Mouse (Mus musculus): ENCODE data around the gene Sfi1. TPM values are rescaled to one million over a fixed set of nuclear protein-coding genes. Genes with fewer than 3 reads are reported as not detected.

Gene Sfi1
- polyA plus RNA-seq (2016; fragmentation: Nextera tagmentation; extraction: Ambion mirVana), result 11.0 and 14.3 TPM in 2 replicates

- H3K27ac ChIP-seq, result no peak within 1 kb of the TSS
- no peak for DNase-seq (ENCODE audit: low spot score)
- no peaks in the 10 kb centered on the region for H3K36me3 ChIP-seq
- H3K9me3 ChIP-seq (replicated peaks), result no peaks in the 10 kb centered on the region
- no peaks in the 10 kb centered on the region for H3K27me3 ChIP-seq (ENCODE audit: low read depth, poor library complexity, severe bottlenecking)
- H3K4me3 ChIP-seq, result no peak within 1 kb of the TSS
- H3K4me1 ChIP-seq, result no peaks in the 10 kb centered on the region
- 87% methylated on average over 25 of the region's 25 CpGs for WGBS
Measured at GRCm38 (mm10) chr11:3193363-3193762, at the start of gene Sfi1. TSS of gene Sfi1 (minus strand) at chr11:3193463.

- Histone ChIP-seq H3K4me3 (no peak overlapping the region), H3K4me1 (no peaks in the 10 kb centered on the region), H3K27ac (no peak overlapping the region), H3K9me3 (replicated peaks) (no peaks in the 10 kb centered on the region), H3K36me3 (peaks cover 99% of the 10 kb centered on the region), H3K27me3 (ENCODE audit: low read depth, poor library complexity, severe bottlenecking) (no peaks in the 10 kb centered on the region)
- 93% methylated on average over 7 of the region's 7 CpGs for WGBS
- DNase-seq (ENCODE audit: low spot score), result no peak
Measured at GRCm38 (mm10) chr11:3242395-3242794, 49.1 kb upstream of the Sfi1 start.

GRCm38 (mm10) chr11:3235277-3235676 is 42.0 kb upstream of the Sfi1 start:
- Histone ChIP-seq H3K36me3 (peaks cover 97% of the 10 kb centered on the region), H3K27ac (no peak overlapping the region), H3K4me3 (no peak overlapping the region), H3K27me3 (ENCODE audit: low read depth, poor library complexity, severe bottlenecking) (no peaks in the 10 kb centered on the region), H3K9me3 (replicated peaks) (no peaks in the 10 kb centered on the region), H3K4me1 (no peaks in the 10 kb centered on the region)
- DNase-seq (ENCODE audit: low spot score), result no peak
- WGBS, result 91% methylated on average over 5 of the region's 5 CpGs

GRCm38 (mm10) chr11:3233704-3234103 is 40.4 kb upstream of the Sfi1 start:
- no peak overlapping the region for H3K27ac ChIP-seq
- WGBS, result 92% methylated on average over 4 of the region's 4 CpGs
- no peaks in the 10 kb centered on the region for H3K4me1 ChIP-seq
- H3K4me3 ChIP-seq, result no peak overlapping the region
- H3K27me3 ChIP-seq (ENCODE audit: low read depth, poor library complexity, severe bottlenecking), result no peaks in the 10 kb centered on the region
- no peaks in the 10 kb centered on the region for H3K9me3 ChIP-seq (replicated peaks)
- DNase-seq (ENCODE audit: low spot score), result no peak
- H3K36me3 ChIP-seq, result peaks cover 98% of the 10 kb centered on the region

GRCm38 (mm10) chr11:3232248-3232647 is 39.0 kb upstream of the Sfi1 start:
- Histone ChIP-seq H3K27ac (no peak overlapping the region), H3K4me1 (no peaks in the 10 kb centered on the region), H3K27me3 (ENCODE audit: low read depth, poor library complexity, severe bottlenecking) (no peaks in the 10 kb centered on the region), H3K4me3 (no peak overlapping the region), H3K9me3 (replicated peaks) (no peaks in the 10 kb centered on the region), H3K36me3 (peaks cover 96% of the 10 kb centered on the region)
- DNase-seq (ENCODE audit: low spot score), result no peak
- 94% methylated on average over 3 of the region's 3 CpGs for WGBS

- H3K27ac ChIP-seq, result no peak overlapping the region
- no peaks in the 10 kb centered on the region for H3K27me3 ChIP-seq (ENCODE audit: low read depth, poor library complexity, severe bottlenecking)
- H3K4me1 ChIP-seq, result no peaks in the 10 kb centered on the region
- 98% methylated on average over 3 of the region's 3 CpGs for WGBS
- H3K9me3 ChIP-seq (replicated peaks), result no peaks in the 10 kb centered on the region
- no peak for DNase-seq (ENCODE audit: low spot score)
- no peak overlapping the region for H3K4me3 ChIP-seq
- H3K36me3 ChIP-seq, result peaks cover 97% of the 10 kb centered on the region
Measured at GRCm38 (mm10) chr11:3227113-3227512, 33.9 kb upstream of the Sfi1 start.

GRCm38 (mm10) chr11:3223105-3223504 is 29.8 kb upstream of the Sfi1 start:
- Histone ChIP-seq H3K36me3 (peaks cover 95% of the 10 kb centered on the region), H3K27me3 (ENCODE audit: low read depth, poor library complexity, severe bottlenecking) (no peaks in the 10 kb centered on the region), H3K4me3 (no peak overlapping the region), H3K9me3 (replicated peaks) (no peaks in the 10 kb centered on the region), H3K4me1 (no peaks in the 10 kb centered on the region), H3K27ac (no peak overlapping the region)
- WGBS, result 85% methylated on average over 5 of the region's 5 CpGs
- no peak for DNase-seq (ENCODE audit: low spot score)

- no peaks in the 10 kb centered on the region for H3K4me1 ChIP-seq
- 95% methylated on average over 1 of the region's 1 CpGs for WGBS
- peaks cover 96% of the 10 kb centered on the region for H3K36me3 ChIP-seq
- H3K27me3 ChIP-seq (ENCODE audit: low read depth, poor library complexity, severe bottlenecking), result no peaks in the 10 kb centered on the region
- H3K27ac ChIP-seq, result no peak overlapping the region
- no peaks in the 10 kb centered on the region for H3K9me3 ChIP-seq (replicated peaks)
- DNase-seq (ENCODE audit: low spot score), result no peak
- H3K4me3 ChIP-seq, result no peak overlapping the region
Measured at GRCm38 (mm10) chr11:3212526-3212925, 19.3 kb upstream of the Sfi1 start.

- WGBS, result 97% methylated on average over 3 of the region's 3 CpGs
- DNase-seq (ENCODE audit: low spot score), result no peak
- peaks cover 75% of the 10 kb centered on the region for H3K36me3 ChIP-seq
- H3K4me1 ChIP-seq, result no peaks in the 10 kb centered on the region
- no peaks in the 10 kb centered on the region for H3K27me3 ChIP-seq (ENCODE audit: low read depth, poor library complexity, severe bottlenecking)
- H3K27ac ChIP-seq, result no peak overlapping the region
- H3K9me3 ChIP-seq (replicated peaks), result no peaks in the 10 kb centered on the region
- H3K4me3 ChIP-seq, result no peak overlapping the region
Measured at GRCm38 (mm10) chr11:3206783-3207182, 13.5 kb upstream of the Sfi1 start.

GRCm38 (mm10) chr11:3205207-3205606 is 11.9 kb upstream of the Sfi1 start:
- Histone ChIP-seq H3K36me3 (peaks cover 59% of the 10 kb centered on the region), H3K27ac (no peak overlapping the region), H3K9me3 (replicated peaks) (no peaks in the 10 kb centered on the region), H3K4me3 (no peak overlapping the region), H3K27me3 (ENCODE audit: low read depth, poor library complexity, severe bottlenecking) (no peaks in the 10 kb centered on the region), H3K4me1 (no peaks in the 10 kb centered on the region)
- 93% methylated on average over 3 of the region's 3 CpGs for WGBS
- no peak for DNase-seq (ENCODE audit: low spot score)

GRCm38 (mm10) chr11:3203771-3204170 is 10.5 kb upstream of the Sfi1 start:
- H3K9me3 ChIP-seq (replicated peaks), result no peaks in the 10 kb centered on the region
- H3K36me3 ChIP-seq, result peaks cover 45% of the 10 kb centered on the region
- no peaks in the 10 kb centered on the region for H3K4me1 ChIP-seq
- no peak overlapping the region for H3K27ac ChIP-seq
- peak overlapping the region; percentile 50 for H3K4me3 ChIP-seq
- WGBS, result 91% methylated on average over 2 of the region's 2 CpGs
- DNase-seq (ENCODE audit: low spot score), result no peak
- no peaks in the 10 kb centered on the region for H3K27me3 ChIP-seq (ENCODE audit: low read depth, poor library complexity, severe bottlenecking)

GRCm38 (mm10) chr11:3202781-3203441 is 9.6 kb upstream of the Sfi1 start:
- WGBS, result 1% methylated on average over 51 of the region's 57 CpGs
- peak; percentile 78 for DNase-seq (ENCODE audit: low spot score)
- no peaks in the 10 kb centered on the region for H3K4me1 ChIP-seq
- no peaks in the 10 kb centered on the region for H3K27me3 ChIP-seq (ENCODE audit: low read depth, poor library complexity, severe bottlenecking)
- no peaks in the 10 kb centered on the region for H3K9me3 ChIP-seq (replicated peaks)
- peak overlapping the region; percentile 50 for H3K4me3 ChIP-seq
- H3K27ac ChIP-seq, result peak overlapping the region; percentile 85
- H3K36me3 ChIP-seq, result peaks cover 37% of the 10 kb centered on the region

GRCm38 (mm10) chr11:3202231-3202701 is 9.0 kb upstream of the Sfi1 start, which contains the start of gene Eif4enif1:
TSS of gene Eif4enif1 (plus strand) at chr11:3202392.
- Histone ChIP-seq H3K4me1 (no peaks in the 10 kb centered on the region), H3K4me3 (peak within 1 kb of the TSS; percentile 50), H3K9me3 (replicated peaks) (no peaks in the 10 kb centered on the region), H3K36me3 (peaks cover 31% of the 10 kb centered on the region), H3K27me3 (ENCODE audit: low read depth, poor library complexity, severe bottlenecking) (no peaks in the 10 kb centered on the region), H3K27ac (peak within 1 kb of the TSS; percentile 85)
- peak; percentile 95 for DNase-seq (ENCODE audit: low spot score)
- under 1% methylated on average over 50 of the region's 57 CpGs for WGBS

All from limb, embryonic 10.5 days (tissue).